Mouse (Mus musculus): ENCODE results near the gene Unc93a2.
"Not testable (repeated sequence)": the region's sequence is repeated elsewhere in the genome, so short reads cannot be mapped to it uniquely, and the experiment has no call there.

GRCm38 (mm10) chr17:7324346-7324745 is 60.9 kb downstream of the Unc93a2 start, which contains the start of gene Tcp10a:
- TF ChIP-seq CTCF (conservative IDR thresholded peaks at IDR 0.05; ENCODE audit: insufficient read depth, insufficient read length, low read depth, low read length); POLR2A (IDR thresholded peaks at IDR 0.05; ENCODE audit: low read depth, low read length): not testable (repeated sequence)

All from kidney, adult 2 months (tissue).